Mouse (Mus musculus): Measurements from ENCODE around the gene Dennd1a. TPM values are rescaled to one million over a fixed set of nuclear protein-coding genes. Genes with fewer than 3 reads are reported as not detected.
A peak's percentile ranks its signal among the peaks of the same experiment; 100 is the strongest.

Dennd1a gene
- polyA plus RNA-seq, 1 experiment from 2014 or later, result 30.3 TPM

GRCm38 (mm10) chr2:38061474-38061873 is 225.7 kb downstream of the Dennd1a start:
- no peak for TF ChIP-seq CTCF (IDR thresholded peaks at IDR 0.05)
- DNase-seq (ENCODE audit: low read depth, low spot score), result no peak
- ATAC-seq, result no peak
- CTCF ChIA-PET, result interaction anchor here (1.0 to 2.7 kb wide), 2 partner anchors 9 to 10 kb away, joined by 3 to 10 read pairs; no protein-coding TSS in a partner anchor
- no peaks in the 10 kb centered on the region for H3K27me3 ChIP-seq
- in situ Hi-C loops (cut with MboI; ENCODE audit: low pct_unique_long_range_greater_than_20kb), result no loop called here
- POLR2A ChIA-PET, result interaction anchor here (0.9 kb wide), 1 partner anchor 9 kb away, joined by 4 read pairs; no protein-coding TSS in a partner anchor

- ChIA-PET CTCF (interaction anchor here (1.0 to 2.5 kb wide), 3 partner anchors 10 to 13 kb away, joined by 3 to 16 read pairs (median 6); no protein-coding TSS in a partner anchor), POLR2A (interaction anchor here (1.2 to 1.5 kb wide), 2 partner anchors 9 to 15 kb away, joined by 4 to 5 read pairs; no protein-coding TSS in a partner anchor)
- DNase-seq (ENCODE audit: low read depth, low spot score) (no peak), ATAC-seq (no peak)
- no peak for TF ChIP-seq CTCF (IDR thresholded peaks at IDR 0.05)
- in situ Hi-C loops (cut with MboI; ENCODE audit: low pct_unique_long_range_greater_than_20kb), result no loop called here
- H3K27me3 ChIP-seq, result no peaks in the 10 kb centered on the region
Measured at GRCm38 (mm10) chr2:38052440-38052839, 234.8 kb downstream of the Dennd1a start.

GRCm38 (mm10) chr2:38051485-38052085 is 235.6 kb downstream of the Dennd1a start:
- DNase-seq (ENCODE audit: low read depth, low spot score) (no peak), ATAC-seq (no peak)
- CTCF ChIA-PET, result interaction anchor here (1.9 to 2.5 kb wide), 2 partner anchors 10 to 14 kb away, joined by 10 to 16 read pairs; no protein-coding TSS in a partner anchor
- no peak for TF ChIP-seq CTCF (IDR thresholded peaks at IDR 0.05)
- H3K27me3 ChIP-seq, result no peaks in the 10 kb centered on the region
- in situ Hi-C loops (cut with MboI; ENCODE audit: low pct_unique_long_range_greater_than_20kb), result no loop called here
- POLR2A ChIA-PET, result no interaction called here

- CTCF ChIA-PET, result no interaction called here
- no peaks in the 10 kb centered on the region for H3K27me3 ChIP-seq
- DNase-seq (ENCODE audit: low read depth, low spot score), result no peak
- ATAC-seq, result no peak
- POLR2A ChIA-PET, result interaction anchor here (0.6 kb wide), 1 partner anchor 60 kb away, joined by 3 read pairs; no protein-coding TSS in a partner anchor
- in situ Hi-C loops (cut with MboI; ENCODE audit: low pct_unique_long_range_greater_than_20kb), result no loop called here
- TF ChIP-seq CTCF (IDR thresholded peaks at IDR 0.05), result no peak
Measured at GRCm38 (mm10) chr2:38048996-38049395, 238.2 kb downstream of the Dennd1a start.

- ChIA-PET POLR2A (no interaction called here), CTCF (interaction anchor here (0.9 to 1.6 kb wide), 5 partner anchors 18 to 120 kb away, joined by 3 to 4 read pairs (median 3); no protein-coding TSS in a partner anchor)
- no peaks in the 10 kb centered on the region for H3K27me3 ChIP-seq
- in situ Hi-C loops (cut with MboI; ENCODE audit: low pct_unique_long_range_greater_than_20kb), result no loop called here
- DNase-seq (ENCODE audit: low read depth, low spot score), result no peak
- no peak for TF ChIP-seq CTCF (IDR thresholded peaks at IDR 0.05)
- no peak for ATAC-seq
Measured at GRCm38 (mm10) chr2:38045286-38045685, 241.9 kb downstream of the Dennd1a start.

GRCm38 (mm10) chr2:38040845-38041244 is 246.3 kb downstream of the Dennd1a start:
- ChIA-PET CTCF (interaction anchor here (1.2 to 2.1 kb wide), 2 partner anchors 12 to 14 kb away, joined by 3 to 6 read pairs; no protein-coding TSS in a partner anchor), POLR2A (no interaction called here)
- TF ChIP-seq CTCF (IDR thresholded peaks at IDR 0.05), result no peak
- peak; percentile 91 for ATAC-seq
- in situ Hi-C loops (cut with MboI; ENCODE audit: low pct_unique_long_range_greater_than_20kb), result no loop called here
- no peaks in the 10 kb centered on the region for H3K27me3 ChIP-seq
- DNase-seq (ENCODE audit: low read depth, low spot score), result peak; percentile 68

GRCm38 (mm10) chr2:38039621-38040020 is 247.6 kb downstream of the Dennd1a start:
- TF ChIP-seq CTCF (IDR thresholded peaks at IDR 0.05), result no peak
- CTCF ChIA-PET, result interaction anchor here (0.7 to 1.5 kb wide), 6 partner anchors 11 to 688 kb away, joined by 3 to 5 read pairs (median 3); no protein-coding TSS in a partner anchor

GRCm38 (mm10) chr2:38028317-38028716 is 258.9 kb downstream of the Dennd1a start:
- TF ChIP-seq CTCF (IDR thresholded peaks at IDR 0.05), result no peak
- ATAC-seq (no peak), DNase-seq (ENCODE audit: low read depth, low spot score) (no peak)
- in situ Hi-C loops (cut with MboI; ENCODE audit: low pct_unique_long_range_greater_than_20kb), result no loop called here
- CTCF ChIA-PET, result interaction anchor here (1.9 kb wide), 1 partner anchor 11 kb away, joined by 5 read pairs; no protein-coding TSS in a partner anchor
- POLR2A ChIA-PET, result no interaction called here
- no peaks in the 10 kb centered on the region for H3K27me3 ChIP-seq

More at GRCm38 (mm10) chr2:38039621-38040020, 247.6 kb downstream of the Dennd1a start:
- DNase-seq (ENCODE audit: low read depth, low spot score) (no peak), ATAC-seq (no peak)
- H3K27me3 ChIP-seq, result no peaks in the 10 kb centered on the region
- in situ Hi-C loops (cut with MboI; ENCODE audit: low pct_unique_long_range_greater_than_20kb), result no loop called here
- POLR2A ChIA-PET, result no interaction called here

- ChIA-PET CTCF (interaction anchor here (1.0 to 1.4 kb wide), 2 partner anchors 13 to 16 kb away, joined by 3 to 5 read pairs; no protein-coding TSS in a partner anchor), POLR2A (interaction anchor here (0.7 kb wide), 1 partner anchor 157 kb away, joined by 3 read pairs; no protein-coding TSS in a partner anchor)
- ATAC-seq, result no peak
- no peaks in the 10 kb centered on the region for H3K27me3 ChIP-seq
- DNase-seq (ENCODE audit: low read depth, low spot score), result no peak
- no peak for TF ChIP-seq CTCF (IDR thresholded peaks at IDR 0.05)
- in situ Hi-C loops (cut with MboI; ENCODE audit: low pct_unique_long_range_greater_than_20kb), result no loop called here
Measured at GRCm38 (mm10) chr2:38025615-38026014, 261.6 kb downstream of the Dennd1a start.

GRCm38 (mm10) chr2:38023741-38024130 is 263.5 kb downstream of the Dennd1a start:
- TF ChIP-seq CTCF (IDR thresholded peaks at IDR 0.05), result no peak
- CTCF ChIA-PET, result interaction anchor here (1.2 to 1.9 kb wide), 3 partner anchors 9 to 153 kb away, joined by 3 to 5 read pairs (median 3); no protein-coding TSS in a partner anchor
- in situ Hi-C loops (cut with MboI; ENCODE audit: low pct_unique_long_range_greater_than_20kb), result no loop called here
- DNase-seq (ENCODE audit: low read depth, low spot score) (no peak), ATAC-seq (no peak)
- POLR2A ChIA-PET, result no interaction called here
- H3K27me3 ChIP-seq, result no peaks in the 10 kb centered on the region

All from Patski (cell line).